ENCODE assay signal across 9 mouse cellular contexts in genomic region chr19:4420153-4420910, GRCm38 (mm10). TPM values are rescaled to one million over a fixed set of nuclear protein-coding genes. Genes with fewer than 3 reads are reported as not detected.
DNase-seq lines count a peak whose midpoint lies in the region; ATAC-seq and TF ChIP-seq lines count a peak whose summit lies in the region.
"Had no signal": no experiment of that assay in that cellular context is flagged by ENCODE, and none has a peak within 500 bp of the region (broad histone marks: within the 10 kb centered on the region; RNA-seq: fewer than 3 reads in every experiment).

No protein-coding gene starts in this region.

- no peaks in the 10 kb centered on the region for H3K27me3 ChIP-seq in kidney, adult 2 months (replicated peaks; ENCODE audit: control insufficient read depth, insufficient read depth, low read length)
- H3K27me3 ChIP-seq: midbrain, embryonic 12.5 days had no signal

- H3K36me3 ChIP-seq in kidney, adult 2 months (ENCODE audit: control insufficient read depth, insufficient read depth, low read length), result no peaks in the 10 kb centered on the region
- H3K36me3 ChIP-seq: midbrain, embryonic 12.5 days had no signal

- no peaks in the 10 kb centered on the region for H3K4me1 ChIP-seq in kidney, adult 2 months (ENCODE audit: control insufficient read depth, insufficient read depth, low read length)
- H3K4me1 ChIP-seq: heart, embryonic 10.5 days; midbrain, embryonic 12.5 days had no signal

- no peak for TF ChIP-seq CTCF in kidney, adult 2 months (conservative IDR thresholded peaks at IDR 0.05; ENCODE audit: insufficient read depth, insufficient read length, low read depth, low read length)

- H3K4me3 ChIP-seq in kidney, adult 2 months (ENCODE audit: insufficient read depth, low read depth, low read length), result no peak overlapping the region
- H3K4me3 ChIP-seq: heart, embryonic 10.5 days; midbrain, embryonic 12.5 days had no signal

- no peak for TF ChIP-seq POLR2A in kidney, adult 2 months (IDR thresholded peaks at IDR 0.05; ENCODE audit: low read depth, low read length)

- H3K27ac ChIP-seq in kidney, adult 2 months (ENCODE audit: insufficient read depth, low read depth, low read length), result no peak overlapping the region
- H3K27ac ChIP-seq: heart, embryonic 10.5 days; midbrain, embryonic 12.5 days had no signal

- 64% methylated on average over 8 of the region's 8 CpGs for whole genome bisulfite sequencing in kidney, adult 2 months

- peak; percentile 69 for DNase-seq in kidney, adult 2 months
- no peak for DNase-seq in kidney, postnatal 14 days
- peak; percentile 75 for DNase-seq in brain, adult 2 months (ENCODE audit: low read depth, low spot score)
- peak; percentile 62 for DNase-seq in cerebellum, adult 8-10 months
- DNase-seq in right cerebral cortex, postnatal 14 days, result no peak
- no peak for DNase-seq in frontal cortex, adult 2 months (ENCODE audit: extremely low spot score in 1 of 2, low spot score in 1 of 2)

- ATAC-seq in megakaryocyte progenitor cell, adult 5-6 weeks (replicated peaks; ENCODE audit: poor library complexity), result peak; percentile 54

RNA-seq across cellular contexts. Expression of gene Rhod, which starts 18.9 kb away (rescaled TPM):
- 35.1 and 35.6 TPM in 2 replicates for polyA plus RNA-seq in kidney, adult 2 months (2012; rRNA removed)
- total RNA-seq in megakaryocyte progenitor cell, adult 5-6 weeks (2015), result not detected in 2 replicates
- total RNA-seq in megakaryocyte progenitor cell, adult 5-6 weeks (2017), result not detected in 2 replicates
- polyA plus RNA-seq in frontal cortex, adult 2 months (2012; rRNA removed), result 1.7 and 2.0 TPM in 2 replicates

RNA-seq across cellular contexts. Expression of gene Kdm2a, which starts 22.2 kb away (rescaled TPM):
- polyA plus RNA-seq in kidney, adult 2 months (2012; rRNA removed), result 74.3 and 89.5 TPM in 2 replicates
- total RNA-seq in megakaryocyte progenitor cell, adult 5-6 weeks (2015), result 59.0 and 64.3 TPM in 2 replicates
- total RNA-seq in megakaryocyte progenitor cell, adult 5-6 weeks (2017), result 58.3 and 60.2 TPM in 2 replicates
- polyA plus RNA-seq in frontal cortex, adult 2 months (2012; rRNA removed), result 68.7 and 69.6 TPM in 2 replicates

RNA-seq across cellular contexts. Expression of gene Syt12, which starts 56.9 kb away (rescaled TPM):
- polyA plus RNA-seq in kidney, adult 2 months (2012; rRNA removed), result 4.6 and 9.8 TPM in 2 replicates
- not detected in 2 replicates for total RNA-seq in megakaryocyte progenitor cell, adult 5-6 weeks (2015)
- not detected in 2 replicates for total RNA-seq in megakaryocyte progenitor cell, adult 5-6 weeks (2017)
- polyA plus RNA-seq in frontal cortex, adult 2 months (2012; rRNA removed), result 20.5 TPM in 2 replicates

Comparison
In these comparisons a context has a peak if more than half of its experiments do, and no peak if none do; other contexts are left out.
1. DNase-seq: peak in kidney, adult 2 months (single experiment), brain, adult 2 months (single experiment) and cerebellum, adult 8-10 months (single experiment); none in kidney, postnatal 14 days (single experiment), right cerebral cortex, postnatal 14 days (single experiment) and frontal cortex, adult 2 months (0 of 2).
2. RNA of gene Rhod, which starts 18.9 kb away (polyA plus RNA-seq): 35.1 to 35.6 TPM in kidney, adult 2 months; 1.7 to 2.0 TPM in frontal cortex, adult 2 months; every median in the first group is over 10 times any median in the second.